Mouse (Mus musculus) thymus, adult 2 months (tissue): ENCODE results near the gene Esam.

Source experiments
- CTCF ChIP-seq: fragments of 200-500 bp; IDR thresholded peaks from 2 replicates; pipeline ENCODE4 v1.5.1; 2012; ENCODE audit warnings: mild to moderate bottlenecking, control low read depth, low read length, moderate library complexity, borderline replicate concordance; ENCODE audit not compliant: control insufficient read depth, poor library complexity, insufficient read depth; ENCODE audit errors: extremely low read depth
- POLR2A ChIP-seq: fragments of 200-500 bp; IDR thresholded peaks from 2 replicates; pipeline ENCODE4 v1.6.1; 2012; ENCODE audit warnings: mild to moderate bottlenecking, low read length, control low read depth, moderate library complexity; ENCODE audit not compliant: control insufficient read depth, poor library complexity, insufficient read depth; ENCODE audit errors: extremely low read depth

- no peak for TF ChIP-seq CTCF
- TF ChIP-seq POLR2A, result no peak
Observed at GRCm38 (mm10) chr9:37572204-37572876, 44.5 kb downstream of the Esam start.
